Mouse (Mus musculus): Measurements from ENCODE around the gene Chrnb2.

The Chrnb2 gene

DNA sequence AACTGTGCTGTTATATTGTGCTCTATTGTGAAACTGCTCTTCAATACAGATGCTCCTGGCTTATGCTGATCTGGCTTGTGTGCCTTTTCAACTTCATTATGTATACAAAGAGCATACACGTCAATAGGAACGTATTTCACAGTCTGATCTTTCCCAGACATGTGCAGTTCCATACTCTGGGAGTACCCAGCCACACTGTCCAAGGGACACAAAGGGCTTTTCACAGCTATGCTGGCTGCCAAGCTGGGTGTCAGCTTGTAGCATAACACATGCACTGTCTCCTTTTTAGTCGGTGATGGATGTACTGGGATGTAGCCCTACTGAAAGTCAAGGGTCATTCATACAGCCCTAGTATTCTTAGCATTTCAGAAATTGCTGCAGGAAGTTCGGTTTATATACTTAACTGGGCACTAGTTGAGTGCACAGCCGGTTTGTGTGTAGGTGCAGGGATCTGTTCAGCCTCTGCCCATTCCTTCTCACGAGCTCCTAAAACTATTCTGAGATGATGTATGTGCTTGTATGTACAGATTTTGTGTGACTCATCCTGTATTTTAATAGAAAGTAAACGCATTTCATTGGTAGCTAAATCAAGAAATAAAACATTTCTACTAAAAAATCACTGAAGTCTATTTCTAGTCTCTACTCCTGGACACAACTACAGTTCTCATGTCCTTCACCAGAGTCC, 40.9 kb downstream of the Chrnb2 start:
- in situ Hi-C loops (cut with MboI; ENCODE audit: unreplicated experiment in 2 of 2), result loop anchor here in 1 of 2 experiments (5.0 kb wide), 1 partner anchor 36 kb away; no protein-coding TSS in a partner anchor

DNA sequence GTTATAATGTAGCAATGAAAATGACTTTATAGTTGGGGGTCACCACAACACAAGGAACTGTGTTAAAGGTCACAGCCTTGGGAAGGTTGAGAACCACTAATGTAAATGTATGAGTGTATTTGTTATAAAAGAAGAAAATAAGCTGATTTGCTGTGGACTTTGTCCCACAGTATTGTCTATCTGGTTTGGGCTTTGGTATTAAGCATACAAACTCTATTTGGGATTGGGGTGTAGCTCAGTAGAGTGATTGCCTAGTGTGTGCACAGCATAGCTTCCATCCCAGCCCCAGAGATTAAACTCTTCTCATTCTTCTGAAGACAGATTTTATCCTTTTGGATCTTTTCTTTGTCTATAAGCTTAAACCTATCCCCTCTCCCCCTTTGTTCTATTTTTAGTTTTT, 42.4 kb downstream of the Chrnb2 start:
- in situ Hi-C loops (cut with MboI; ENCODE audit: unreplicated experiment in 2 of 2), result loop anchor here in 1 of 2 experiments (5.0 kb wide), 1 partner anchor 35 kb away; no protein-coding TSS in a partner anchor

DNA sequence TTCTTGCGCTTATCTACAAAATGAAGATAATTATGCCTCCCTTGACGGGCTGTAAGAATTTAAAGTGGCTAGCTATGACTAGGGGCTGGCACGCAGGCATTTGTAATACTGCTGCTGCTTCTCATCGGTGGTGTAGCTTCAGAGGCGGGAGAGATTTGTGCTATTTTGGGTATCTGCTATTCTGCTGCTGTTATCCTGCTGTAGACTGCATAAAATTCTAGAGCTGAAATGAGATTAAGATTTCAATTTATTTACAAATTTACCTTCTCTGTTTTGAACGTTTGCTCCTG, 48.5 kb downstream of the Chrnb2 start:
- in situ Hi-C loops (cut with MboI; ENCODE audit: unreplicated experiment in 2 of 2), result no loop called here

DNA sequence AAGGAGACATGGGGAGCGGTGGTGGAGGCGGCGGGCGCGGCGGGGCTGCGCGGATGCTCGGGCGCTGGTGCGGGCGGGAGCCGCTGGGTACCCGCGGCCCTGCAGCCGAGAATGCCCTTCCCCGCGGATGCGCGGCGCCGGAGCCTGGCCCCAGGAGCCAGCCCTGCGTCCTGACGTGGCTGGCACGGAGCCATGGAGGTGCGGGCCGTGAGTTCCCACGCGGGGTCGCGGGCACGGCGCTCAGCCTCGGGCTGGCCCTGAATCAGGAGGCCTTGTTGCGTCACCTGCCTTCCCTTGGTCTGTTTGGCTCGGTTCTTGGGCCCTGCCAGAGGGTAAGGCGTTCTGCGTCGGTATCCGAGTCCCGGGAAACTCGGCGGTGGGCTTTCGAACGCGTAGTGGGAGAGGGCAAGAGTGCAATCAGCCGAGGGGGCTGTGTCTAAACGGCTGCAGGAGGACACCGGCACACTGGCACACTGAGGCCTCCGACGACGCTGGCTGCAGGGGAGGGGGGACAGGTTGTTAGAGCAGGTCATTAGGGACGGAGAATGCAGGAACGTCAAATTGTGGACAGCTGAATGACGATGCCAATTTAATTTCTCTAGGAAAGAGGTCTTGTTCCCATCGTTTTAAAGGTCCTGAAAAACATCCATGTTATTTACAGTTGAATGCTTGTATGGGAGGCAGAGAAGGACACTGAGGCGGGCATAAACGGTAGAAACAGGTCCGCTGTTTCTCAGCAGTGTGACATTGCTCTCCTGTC, 49.0 kb downstream of the Chrnb2 start:
- in situ Hi-C loops (cut with MboI; ENCODE audit: unreplicated experiment in 2 of 2), result no loop called here

DNA sequence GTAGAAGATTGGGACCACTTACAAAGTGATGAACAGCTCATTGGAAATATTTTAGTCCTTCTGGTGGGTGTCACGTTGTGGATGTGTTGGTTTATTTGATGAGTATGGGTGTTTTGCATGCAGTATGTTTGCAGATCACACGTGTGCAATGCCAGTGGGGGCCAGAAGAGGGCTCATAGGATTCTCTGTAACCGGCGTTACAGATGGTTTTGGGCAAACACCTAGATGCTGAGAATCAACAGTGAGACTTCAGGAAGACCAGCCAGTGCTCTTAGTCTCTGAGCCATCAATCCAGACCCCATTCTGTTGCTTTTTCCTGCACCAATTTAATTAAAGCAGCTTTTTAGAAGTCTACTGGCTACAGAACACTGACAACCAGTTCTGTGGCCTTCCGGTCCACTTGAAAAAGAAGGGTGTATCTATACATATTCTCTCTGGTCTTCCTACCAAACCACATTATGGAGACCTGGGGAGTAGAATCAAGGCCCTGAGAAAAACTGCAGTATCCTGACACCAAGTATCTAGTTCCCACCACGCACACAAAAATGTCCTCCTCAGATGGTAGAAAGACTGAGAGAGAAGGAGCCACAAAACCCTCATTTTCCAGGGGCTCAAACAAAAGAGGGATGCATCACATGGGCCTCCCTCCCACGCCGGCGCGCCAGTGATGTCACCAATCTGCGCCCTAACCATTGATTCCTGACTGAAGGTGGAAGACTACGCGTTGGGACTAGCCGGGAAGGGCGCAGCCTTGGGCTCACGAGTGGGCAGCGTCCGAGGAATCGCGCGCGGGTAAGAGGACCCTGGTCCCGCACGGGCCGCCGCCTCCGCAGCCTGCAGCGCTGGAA, 49.8 kb downstream of the Chrnb2 start, which contains the start of gene Adar:
Gene Adar (plus strand): TSS at position 664 of the 848 bp plus-strand sequence.
- in situ Hi-C loops (cut with MboI; ENCODE audit: unreplicated experiment in 2 of 2), result no loop called here

DNA sequence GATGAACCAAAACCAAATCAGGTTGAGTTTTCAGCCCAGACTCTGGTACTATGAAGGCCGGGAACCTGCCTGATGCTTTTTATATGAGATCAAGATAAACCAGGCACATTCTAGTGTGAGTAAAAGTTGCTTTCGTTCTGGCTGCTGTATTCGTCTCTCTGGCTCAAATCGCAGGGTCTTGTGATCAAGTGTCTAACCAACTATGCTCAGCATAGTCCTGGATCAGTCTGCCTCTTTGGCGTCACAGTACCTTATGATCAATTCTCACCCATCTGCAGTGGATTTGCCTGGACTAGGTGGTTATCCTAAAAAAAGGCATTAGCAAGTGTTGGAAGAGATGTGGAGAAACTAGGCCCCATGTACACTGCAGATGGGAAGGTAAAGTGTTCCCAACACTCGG, 60.4 kb downstream of the Chrnb2 start:
- in situ Hi-C loops (cut with MboI; ENCODE audit: unreplicated experiment in 2 of 2), result no loop called here

DNA sequence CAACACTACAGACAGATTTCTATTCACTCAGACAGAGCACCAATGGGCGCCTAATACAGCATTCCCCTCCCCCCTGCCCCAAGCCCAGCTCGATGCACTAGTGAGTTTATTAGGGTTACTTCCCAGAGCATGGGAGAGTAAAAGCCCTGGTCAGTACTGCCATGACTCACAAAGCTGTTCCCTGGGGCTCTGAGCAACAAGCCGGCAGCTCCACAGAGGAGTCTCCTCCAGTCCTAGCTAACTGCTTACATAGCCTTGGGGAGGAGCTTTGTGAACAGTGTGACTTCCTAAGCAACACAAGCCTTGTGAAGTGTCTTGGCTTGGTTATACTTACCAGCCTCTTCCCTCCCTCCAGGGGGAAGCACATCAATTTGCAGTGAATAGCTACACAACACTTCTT, 60.8 kb downstream of the Chrnb2 start:
- in situ Hi-C loops (cut with MboI; ENCODE audit: unreplicated experiment in 2 of 2), result no loop called here

DNA sequence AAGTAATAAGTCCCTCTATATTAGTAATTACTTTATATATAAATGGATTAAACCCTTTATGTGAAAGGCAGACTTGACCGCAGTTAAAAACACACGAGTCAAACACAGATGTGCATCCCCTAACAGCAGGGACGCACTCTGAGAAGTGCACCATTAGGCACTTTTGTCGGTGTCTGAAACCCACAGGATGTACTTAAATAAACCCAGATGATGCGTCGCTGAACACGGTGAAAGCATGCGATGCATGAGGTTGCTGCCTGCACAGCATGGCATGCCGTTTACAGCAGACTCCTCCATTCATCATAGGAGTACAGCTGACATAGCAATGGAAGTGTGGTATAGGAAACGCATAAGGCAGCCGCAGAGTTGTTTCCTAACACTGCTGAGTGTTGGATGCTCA, 64.0 kb downstream of the Chrnb2 start:
- in situ Hi-C loops (cut with MboI; ENCODE audit: unreplicated experiment in 2 of 2), result no loop called here

DNA sequence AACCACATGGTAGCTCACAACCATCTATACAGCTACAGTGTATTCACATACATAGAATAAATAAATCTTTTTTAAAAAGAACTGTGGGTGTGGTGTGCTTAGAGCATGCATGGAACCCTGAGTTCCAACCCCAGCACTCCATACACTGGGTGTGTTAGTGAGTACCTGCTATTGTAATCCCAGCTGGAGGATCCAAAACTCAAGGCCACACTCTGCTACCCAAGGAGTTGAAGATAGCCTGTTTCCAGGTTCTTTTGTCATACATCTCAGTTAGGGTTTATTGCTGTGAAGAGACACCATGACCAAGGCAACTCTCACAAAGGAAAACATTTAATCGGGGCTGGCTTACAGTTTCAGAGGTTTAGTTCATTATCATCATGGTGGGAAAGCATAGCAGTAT, 65.5 kb downstream of the Chrnb2 start:
- in situ Hi-C loops (cut with MboI; ENCODE audit: unreplicated experiment in 2 of 2), result no loop called here
